Mouse (Mus musculus): ENCODE measurements at regions not wholly inside any gene's neighbourhood (a gene's known extent, or its start where the extent isn't known, plus 50 kb on each side); places are given as distances from the start of the nearest gene placed in this dataset.
A peak's percentile ranks its signal among the peaks of the same experiment; 100 is the strongest.

DNA sequence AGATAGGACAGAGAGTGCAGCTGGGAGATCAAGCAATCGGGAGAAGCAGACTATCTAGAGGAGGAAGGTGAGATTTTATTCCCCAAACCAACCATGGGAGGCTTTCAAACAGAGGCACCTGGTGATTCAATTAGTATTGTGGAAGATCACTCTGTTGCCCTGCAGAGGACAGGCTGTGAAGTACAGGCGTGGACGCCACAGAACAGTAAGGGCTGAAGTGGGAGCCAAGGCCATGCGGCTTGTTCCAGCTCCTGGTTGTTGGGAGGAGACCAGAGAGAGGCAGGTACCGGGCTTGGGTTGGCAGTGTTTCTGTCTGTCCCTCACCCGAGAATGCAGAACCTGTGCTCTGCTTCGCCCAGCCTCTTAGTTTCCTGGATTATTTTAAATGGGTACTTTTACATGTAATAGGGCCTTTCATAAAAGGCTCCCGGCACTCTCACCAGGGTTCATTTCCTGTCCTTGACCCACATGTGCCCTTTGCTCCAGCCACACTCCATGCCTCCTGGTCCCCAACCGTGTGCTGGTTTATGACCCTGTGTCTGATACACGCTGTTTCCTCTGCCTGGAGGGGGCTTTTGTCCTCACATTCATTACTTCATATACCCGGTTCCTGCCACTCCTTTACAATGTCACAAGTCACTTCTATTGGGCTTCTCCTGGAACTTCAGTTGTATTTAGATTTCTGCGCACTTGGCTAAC is 58.3 kb downstream of the Vcpkmt start:
- Histone ChIP-seq H3K9ac (ENCODE audit: low read length) (no peak overlapping the region), H3K27me3 (ENCODE audit: control insufficient read depth, insufficient read depth, low read depth, low read length) (no peaks in the 10 kb centered on the region), H3K4me2 (ENCODE audit: low read depth, low read length) (no peak overlapping the region), H3K9me3 (ENCODE audit: control insufficient read depth, low read length) (no peaks in the 10 kb centered on the region), H3K36me3 (ENCODE audit: control insufficient read depth, insufficient read depth, low read length) (no peaks in the 10 kb centered on the region), H3K4me3 (ENCODE audit: low read length) (no peak overlapping the region), H3K4me1 (replicated peaks; ENCODE audit: control insufficient read depth, insufficient read depth, low read length) (peaks cover 17% of the 10 kb centered on the region), H3K27ac (ENCODE audit: low read length) (no peak overlapping the region)
- peak; percentile 32; the same call in 1 of the 2 replicates for ATAC-seq (ENCODE audit: low read depth)
- WGBS, result 48% methylated on average over 12 of the region's 12 CpGs

DNA sequence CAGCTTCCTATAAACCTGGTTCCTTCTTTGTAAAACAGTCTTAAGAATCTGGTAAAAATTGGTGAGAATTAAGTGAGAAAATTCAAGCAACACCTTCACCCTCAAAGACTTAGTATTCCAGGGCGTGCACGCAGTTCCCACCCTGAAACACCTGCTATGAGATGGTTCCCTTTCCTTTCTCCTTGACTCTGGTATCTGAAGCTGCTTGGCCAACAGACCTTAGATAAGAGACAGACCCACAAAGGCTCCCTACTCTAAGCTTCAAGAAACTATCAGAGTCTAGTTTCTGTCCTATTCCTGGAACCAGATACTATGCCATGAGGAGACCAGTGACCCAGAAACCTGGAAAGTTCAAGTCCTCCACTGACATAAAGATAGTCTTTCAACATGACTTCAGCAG is 63.0 kb downstream of the Vcpkmt start:
- ATAC-seq (ENCODE audit: low read depth), result no peak
- H3K27me3 ChIP-seq (ENCODE audit: control insufficient read depth, insufficient read depth, low read depth, low read length), result no peaks in the 10 kb centered on the region
- no peaks in the 10 kb centered on the region for H3K9me3 ChIP-seq (ENCODE audit: control insufficient read depth, low read length)
- WGBS, result 93% methylated on average over 2 of the region's 2 CpGs
- no peak overlapping the region for H3K27ac ChIP-seq (ENCODE audit: low read length)
- no peaks in the 10 kb centered on the region for H3K36me3 ChIP-seq (ENCODE audit: control insufficient read depth, insufficient read depth, low read length)
- H3K4me3 ChIP-seq (ENCODE audit: low read length), result no peak overlapping the region
- H3K9ac ChIP-seq (ENCODE audit: low read length), result no peak overlapping the region
- no peak overlapping the region for H3K4me2 ChIP-seq (ENCODE audit: low read depth, low read length)
- peaks cover 21% of the 10 kb centered on the region for H3K4me1 ChIP-seq (replicated peaks; ENCODE audit: control insufficient read depth, insufficient read depth, low read length)

DNA sequence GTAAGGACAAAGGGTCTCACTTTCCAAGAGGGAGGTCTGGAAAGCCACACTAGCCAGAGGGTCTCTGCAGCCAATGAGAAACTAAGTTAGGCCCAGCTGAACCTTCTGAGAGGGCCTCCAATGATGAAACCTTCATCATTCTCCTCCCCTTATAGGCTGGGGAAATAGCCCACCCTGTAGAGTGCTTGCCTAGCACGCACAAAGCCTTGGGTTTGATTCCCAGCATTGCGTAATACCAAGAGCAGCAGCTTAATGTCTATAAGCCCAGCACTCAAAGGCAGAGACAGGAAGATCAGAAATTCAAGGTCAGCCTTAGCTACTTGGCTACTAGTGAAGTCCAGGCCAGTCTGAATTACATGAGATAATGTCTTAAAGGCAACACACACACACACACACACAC is 63.8 kb downstream of the Vcpkmt start:
- H3K4me1 ChIP-seq (replicated peaks; ENCODE audit: control insufficient read depth, insufficient read depth, low read length), result peaks cover 15% of the 10 kb centered on the region
- WGBS, result 43% methylated on average over 2 of the region's 2 CpGs

DNA sequence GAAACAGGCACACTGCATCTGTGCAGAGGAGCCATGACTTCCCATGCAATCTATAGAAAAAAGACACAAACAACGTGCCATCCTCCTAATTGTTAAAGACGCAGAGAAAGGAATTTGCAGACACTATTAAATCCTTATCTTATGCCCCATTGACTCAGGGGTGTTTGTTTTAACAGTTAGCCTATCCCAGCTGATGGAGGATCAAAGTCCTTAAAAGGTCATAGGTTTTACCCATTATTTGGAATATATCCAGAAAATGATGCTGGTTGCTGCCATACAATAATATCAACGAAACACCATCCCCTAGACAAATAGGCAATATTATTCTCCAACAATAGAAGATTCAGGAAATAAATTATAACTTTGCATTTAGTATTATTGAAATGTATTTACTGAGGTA is 65.2 kb downstream of the Vcpkmt start:
- no peaks in the 10 kb centered on the region for H3K36me3 ChIP-seq (ENCODE audit: control insufficient read depth, insufficient read depth, low read length)
- H3K27ac ChIP-seq (ENCODE audit: low read length), result no peak overlapping the region
- ATAC-seq (ENCODE audit: low read depth), result no peak
- no peak overlapping the region for H3K4me2 ChIP-seq (ENCODE audit: low read depth, low read length)
- H3K9me3 ChIP-seq (ENCODE audit: control insufficient read depth, low read length), result no peaks in the 10 kb centered on the region
- WGBS, result 56% methylated on average over 3 of the region's 3 CpGs
- H3K4me1 ChIP-seq (replicated peaks; ENCODE audit: control insufficient read depth, insufficient read depth, low read length), result peaks cover 15% of the 10 kb centered on the region
- H3K9ac ChIP-seq (ENCODE audit: low read length), result no peak overlapping the region
- no peaks in the 10 kb centered on the region for H3K27me3 ChIP-seq (ENCODE audit: control insufficient read depth, insufficient read depth, low read depth, low read length)
- no peak overlapping the region for H3K4me3 ChIP-seq (ENCODE audit: low read length)

More for the DNA sequence above, 63.8 kb downstream of the Vcpkmt start:
- H3K9me3 ChIP-seq (ENCODE audit: control insufficient read depth, low read length), result no peaks in the 10 kb centered on the region
- no peak overlapping the region for H3K9ac ChIP-seq (ENCODE audit: low read length)
- ATAC-seq (ENCODE audit: low read depth), result peak; percentile 88
- no peaks in the 10 kb centered on the region for H3K27me3 ChIP-seq (ENCODE audit: control insufficient read depth, insufficient read depth, low read depth, low read length)
- H3K36me3 ChIP-seq (ENCODE audit: control insufficient read depth, insufficient read depth, low read length), result no peaks in the 10 kb centered on the region
- H3K4me2 ChIP-seq (ENCODE audit: low read depth, low read length), result no peak overlapping the region
- H3K27ac ChIP-seq (ENCODE audit: low read length), result peak overlapping the region; percentile 69
- no peak overlapping the region for H3K4me3 ChIP-seq (ENCODE audit: low read length)

DNA sequence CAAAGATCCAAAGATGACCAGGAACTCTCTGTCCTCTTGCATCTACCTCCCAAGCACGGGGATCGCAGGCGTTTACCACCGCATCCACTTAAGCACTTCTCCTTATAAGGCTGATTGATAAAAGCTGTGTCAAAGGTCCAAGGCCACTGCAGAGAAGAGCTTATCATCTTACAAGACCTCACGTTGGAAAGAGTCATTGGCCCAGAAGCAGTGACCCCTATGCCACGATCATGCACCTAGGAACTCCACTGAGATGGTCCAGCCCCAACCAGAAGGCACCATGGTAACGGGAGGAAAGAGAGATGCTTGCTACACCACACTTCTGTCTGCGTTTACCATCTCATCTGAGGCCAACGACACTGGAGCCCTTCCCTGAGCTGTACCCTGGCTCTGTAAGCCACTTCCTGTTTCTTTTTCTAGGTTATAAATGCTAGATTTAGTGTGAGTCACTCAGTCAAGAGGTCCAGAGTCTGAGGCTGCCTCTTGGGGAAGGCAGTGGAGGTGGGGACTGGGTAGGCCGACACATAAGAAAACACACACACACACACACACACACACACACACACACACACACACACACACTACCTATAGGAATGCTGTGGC is 66.4 kb downstream of the Vcpkmt start:
- WGBS, result 63% methylated on average over 10 of the region's 10 CpGs
- no peak for ATAC-seq (ENCODE audit: low read depth)
- no peak overlapping the region for H3K27ac ChIP-seq (ENCODE audit: low read length)

DNA sequence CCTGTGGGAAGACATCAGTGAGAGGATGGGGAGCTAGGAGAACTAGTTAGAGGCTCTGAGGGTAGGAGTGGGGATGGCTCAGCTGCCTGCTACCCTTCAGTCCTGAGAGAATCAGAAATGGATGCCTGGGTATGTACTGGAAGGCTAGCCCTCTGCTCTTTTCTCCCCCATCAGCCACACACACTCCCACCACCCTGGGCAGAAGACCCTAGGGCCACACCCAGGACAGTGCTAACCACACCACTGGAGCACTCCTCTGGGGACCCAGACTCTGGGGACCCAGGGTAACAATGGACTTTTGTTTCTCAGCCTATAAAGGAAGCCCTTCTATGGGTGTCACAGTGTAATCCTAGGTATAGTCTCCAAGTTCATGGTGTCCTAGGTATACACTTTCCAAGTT is 67.0 kb downstream of the Vcpkmt start:
- Histone ChIP-seq H3K9ac (ENCODE audit: low read length) (no peak overlapping the region), H3K4me2 (ENCODE audit: low read depth, low read length) (no peak overlapping the region), H3K36me3 (ENCODE audit: control insufficient read depth, insufficient read depth, low read length) (no peaks in the 10 kb centered on the region), H3K27ac (ENCODE audit: low read length) (peak overlapping the region; percentile 70), H3K9me3 (ENCODE audit: control insufficient read depth, low read length) (no peaks in the 10 kb centered on the region), H3K4me1 (replicated peaks; ENCODE audit: control insufficient read depth, insufficient read depth, low read length) (peaks cover 15% of the 10 kb centered on the region), H3K27me3 (ENCODE audit: control insufficient read depth, insufficient read depth, low read depth, low read length) (no peaks in the 10 kb centered on the region), H3K4me3 (ENCODE audit: low read length) (no peak overlapping the region)
- no peak for ATAC-seq (ENCODE audit: low read depth)

More for the DNA sequence above, 66.4 kb downstream of the Vcpkmt start:
- H3K4me2 ChIP-seq (ENCODE audit: low read depth, low read length), result no peak overlapping the region
- peaks cover 15% of the 10 kb centered on the region for H3K4me1 ChIP-seq (replicated peaks; ENCODE audit: control insufficient read depth, insufficient read depth, low read length)
- H3K4me3 ChIP-seq (ENCODE audit: low read length), result no peak overlapping the region
- no peaks in the 10 kb centered on the region for H3K9me3 ChIP-seq (ENCODE audit: control insufficient read depth, low read length)
- no peaks in the 10 kb centered on the region for H3K36me3 ChIP-seq (ENCODE audit: control insufficient read depth, insufficient read depth, low read length)
- H3K9ac ChIP-seq (ENCODE audit: low read length), result no peak overlapping the region
- no peaks in the 10 kb centered on the region for H3K27me3 ChIP-seq (ENCODE audit: control insufficient read depth, insufficient read depth, low read depth, low read length)

DNA sequence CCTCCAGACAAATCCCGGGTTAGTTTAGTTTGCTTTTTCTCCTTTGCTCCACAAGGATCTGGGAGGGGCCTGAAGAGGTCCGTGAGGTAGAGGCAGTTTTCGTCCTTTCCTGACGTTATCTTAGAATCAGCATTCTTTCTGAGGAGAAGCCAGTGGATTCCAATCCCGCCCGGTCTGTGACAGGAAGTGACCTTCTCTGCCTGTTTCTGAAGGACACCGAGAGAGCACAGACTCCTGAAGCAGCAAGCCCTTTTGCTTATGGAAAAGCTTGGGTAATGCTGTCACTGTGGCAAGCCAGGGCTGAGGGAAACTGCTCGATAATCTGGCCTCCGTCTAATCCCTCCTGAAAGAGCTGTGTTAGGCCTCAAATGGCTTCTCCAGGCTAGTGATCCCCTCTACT is 67.7 kb downstream of the Vcpkmt start:
- H3K27ac ChIP-seq (ENCODE audit: low read length), result peak overlapping the region; percentile 70
- H3K9ac ChIP-seq (ENCODE audit: low read length), result peak overlapping the region; percentile 45; the same call in 1 of the 2 replicates
- 22% methylated on average over 9 of the region's 9 CpGs for WGBS

DNA sequence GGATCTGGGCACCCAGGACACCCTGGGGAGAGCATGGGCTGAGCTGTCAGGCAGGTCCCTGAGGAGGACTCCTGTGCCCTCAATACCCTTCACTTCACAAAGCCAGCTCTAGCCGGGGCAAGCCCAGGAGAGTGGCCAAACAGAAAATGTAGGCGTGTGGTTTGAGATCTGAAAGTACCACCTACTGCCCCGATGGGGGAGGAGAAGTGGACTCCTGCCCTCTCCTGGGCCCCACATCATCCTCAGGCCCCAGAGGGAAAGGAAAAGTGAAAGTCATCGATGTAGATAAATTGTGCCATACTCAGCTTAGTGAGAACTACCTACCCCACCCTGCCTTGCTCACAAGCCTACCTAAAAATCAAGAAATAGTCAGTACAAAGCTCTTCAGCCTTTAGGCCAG is 69.7 kb downstream of the Vcpkmt start:
- Histone ChIP-seq H3K4me1 (replicated peaks; ENCODE audit: control insufficient read depth, insufficient read depth, low read length) (peaks cover 15% of the 10 kb centered on the region), H3K27me3 (ENCODE audit: control insufficient read depth, insufficient read depth, low read depth, low read length) (no peaks in the 10 kb centered on the region), H3K9me3 (ENCODE audit: control insufficient read depth, low read length) (no peaks in the 10 kb centered on the region), H3K9ac (ENCODE audit: low read length) (no peak overlapping the region), H3K36me3 (ENCODE audit: control insufficient read depth, insufficient read depth, low read length) (no peaks in the 10 kb centered on the region), H3K4me2 (ENCODE audit: low read depth, low read length) (no peak overlapping the region), H3K27ac (ENCODE audit: low read length) (no peak overlapping the region), H3K4me3 (ENCODE audit: low read length) (no peak overlapping the region)
- 37% methylated on average over 4 of the region's 4 CpGs for WGBS
- peak; percentile 31; the same call in 1 of the 2 replicates for ATAC-seq (ENCODE audit: low read depth)

More for the DNA sequence above, 67.7 kb downstream of the Vcpkmt start:
- no peaks in the 10 kb centered on the region for H3K27me3 ChIP-seq (ENCODE audit: control insufficient read depth, insufficient read depth, low read depth, low read length)
- ATAC-seq (ENCODE audit: low read depth), result peak; percentile 13; the same call in 1 of the 2 replicates
- peaks cover 15% of the 10 kb centered on the region for H3K4me1 ChIP-seq (replicated peaks; ENCODE audit: control insufficient read depth, insufficient read depth, low read length)
- H3K4me3 ChIP-seq (ENCODE audit: low read length), result no peak overlapping the region
- no peaks in the 10 kb centered on the region for H3K36me3 ChIP-seq (ENCODE audit: control insufficient read depth, insufficient read depth, low read length)
- H3K9me3 ChIP-seq (ENCODE audit: control insufficient read depth, low read length), result no peaks in the 10 kb centered on the region
- 0 out of 2 replicates have a peak overlapping the region, but pooled peaks have one; percentile 5 for H3K4me2 ChIP-seq (ENCODE audit: low read depth, low read length)

DNA sequence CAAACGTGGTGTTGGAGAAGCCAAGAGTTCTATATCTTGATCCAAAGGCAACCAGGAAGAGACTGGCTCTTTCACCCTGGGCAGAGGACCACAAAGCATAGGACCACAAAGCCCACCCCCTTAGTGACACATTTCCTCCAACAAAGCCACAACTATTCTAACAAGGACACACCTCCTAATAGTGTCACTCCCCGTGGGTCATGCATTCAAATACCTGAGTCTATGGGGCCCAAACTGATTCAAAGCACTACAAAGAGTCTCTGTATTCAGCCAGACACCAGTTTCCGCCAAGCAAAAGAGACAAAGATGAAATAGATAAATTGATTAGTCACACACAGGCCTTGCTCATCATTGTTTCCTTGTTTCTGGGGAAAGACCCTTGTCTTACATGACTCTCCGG is 72.1 kb downstream of the Vcpkmt start:
- Histone ChIP-seq H3K4me1 (replicated peaks; ENCODE audit: control insufficient read depth, insufficient read depth, low read length) (peaks cover 9% of the 10 kb centered on the region), H3K36me3 (ENCODE audit: control insufficient read depth, insufficient read depth, low read length) (no peaks in the 10 kb centered on the region), H3K9me3 (ENCODE audit: control insufficient read depth, low read length) (no peaks in the 10 kb centered on the region; the same call in 1 of the 2 replicates), H3K4me3 (ENCODE audit: low read length) (no peak overlapping the region), H3K27ac (ENCODE audit: low read length) (no peak overlapping the region), H3K27me3 (ENCODE audit: control insufficient read depth, insufficient read depth, low read depth, low read length) (no peaks in the 10 kb centered on the region), H3K4me2 (ENCODE audit: low read depth, low read length) (no peak overlapping the region), H3K9ac (ENCODE audit: low read length) (no peak overlapping the region)
- WGBS, result 69% methylated on average over 4 of the region's 4 CpGs
- ATAC-seq (ENCODE audit: low read depth), result no peak
